Mouse (Mus musculus) lung, adult 2 months (tissue): Measurements from ENCODE around the gene Troap.

ENCODE experiments used
- CTCF ChIP-seq: fragments of 200-500 bp; IDR thresholded peaks from 2 replicates; pipeline ENCODE4 v1.5.1; 2011; ENCODE audit warnings: mild to moderate bottlenecking, low read length, control low read depth; ENCODE audit not compliant: insufficient read depth
- POLR2A ChIP-seq: fragments of 200-500 bp; IDR thresholded peaks from 2 replicates; pipeline ENCODE4 v1.6.1; 2011; ENCODE audit warnings: low read depth, mild to moderate bottlenecking, control low read depth, low read length, borderline replicate concordance; ENCODE audit errors: extremely low read depth

DNA sequence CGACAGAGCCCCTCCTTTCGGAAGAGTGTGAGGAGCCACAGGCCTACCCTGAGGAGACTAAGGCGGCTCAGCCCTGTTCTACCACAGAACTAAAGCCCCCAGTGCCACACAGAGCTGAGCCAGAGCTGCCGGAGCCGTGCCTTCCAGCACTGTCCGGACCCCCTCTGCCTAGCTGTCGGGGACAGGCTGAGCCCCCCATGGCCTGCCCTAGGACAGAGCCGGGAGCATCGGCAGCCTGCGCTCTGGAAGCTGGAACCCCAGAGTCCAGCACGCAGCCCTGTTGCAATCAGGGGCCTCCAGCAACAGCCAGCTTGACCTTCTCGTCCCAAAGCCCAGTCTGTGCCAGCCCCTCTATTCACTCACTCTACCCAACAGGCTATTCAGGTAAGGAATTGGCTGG lies 7.9 kb downstream of the Troap start:
- TF ChIP-seq CTCF (no peak), POLR2A (no peak)
